Mouse (Mus musculus): Measurements from ENCODE around the gene Sp100.

Sp100 gene

GRCm38 (mm10) chr1:85697721-85698493 is 48.1 kb downstream of the Sp100 start:
- DNase-seq (ENCODE audit: low read depth, low spot score): no peak

GRCm38 (mm10) chr1:85702531-85702930 is 52.7 kb downstream of the Sp100 start:
- no peak for DNase-seq (ENCODE audit: low read depth, low spot score)

GRCm38 (mm10) chr1:85703245-85704186 is 53.7 kb downstream of the Sp100 start:
- DNase-seq (ENCODE audit: low read depth, low spot score): peak; percentile 48

- DNase-seq (ENCODE audit: low read depth, low spot score): no peak
Measured at GRCm38 (mm10) chr1:85705552-85705951, 55.8 kb downstream of the Sp100 start.

GRCm38 (mm10) chr1:85706754-85707153 is 57.0 kb downstream of the Sp100 start:
- DNase-seq (ENCODE audit: low read depth, low spot score): no peak

GRCm38 (mm10) chr1:85714501-85714900 is 64.7 kb downstream of the Sp100 start:
- DNase-seq (ENCODE audit: low read depth, low spot score): no peak

GRCm38 (mm10) chr1:85716447-85717027 is 66.7 kb downstream of the Sp100 start:
- DNase-seq (ENCODE audit: low read depth, low spot score): no peak

GRCm38 (mm10) chr1:85719049-85719448 is 69.3 kb downstream of the Sp100 start:
- DNase-seq (ENCODE audit: low read depth, low spot score): no peak

- no peak for DNase-seq (ENCODE audit: low read depth, low spot score)
Measured at GRCm38 (mm10) chr1:85720220-85720893, 70.6 kb downstream of the Sp100 start.

- no peak for DNase-seq (ENCODE audit: low read depth, low spot score)
Measured at GRCm38 (mm10) chr1:85730471-85730870, 80.7 kb downstream of the Sp100 start.

GRCm38 (mm10) chr1:85732581-85732980 is 82.8 kb downstream of the Sp100 start:
- DNase-seq (ENCODE audit: low read depth, low spot score): no peak

- no peak for DNase-seq (ENCODE audit: low read depth, low spot score)
Measured at GRCm38 (mm10) chr1:85734511-85734910, 84.7 kb downstream of the Sp100 start.

GRCm38 (mm10) chr1:85735463-85736123 is 85.8 kb downstream of the Sp100 start:
- no peak for DNase-seq (ENCODE audit: low read depth, low spot score)

- DNase-seq (ENCODE audit: low read depth, low spot score): peak; percentile 89
Measured at GRCm38 (mm10) chr1:85736355-85737184, 86.8 kb downstream of the Sp100 start.

- DNase-seq (ENCODE audit: low read depth, low spot score): no peak
Measured at GRCm38 (mm10) chr1:85739000-85739399, 89.2 kb downstream of the Sp100 start.

GRCm38 (mm10) chr1:85739819-85740218 is 90.0 kb downstream of the Sp100 start:
- DNase-seq (ENCODE audit: low read depth, low spot score): no peak

GRCm38 (mm10) chr1:85740923-85741322 is 91.1 kb downstream of the Sp100 start:
- no peak for DNase-seq (ENCODE audit: low read depth, low spot score)

GRCm38 (mm10) chr1:85742333-85742732 is 92.5 kb downstream of the Sp100 start:
- DNase-seq (ENCODE audit: low read depth, low spot score): no peak

GRCm38 (mm10) chr1:85742916-85743505 is 93.2 kb downstream of the Sp100 start:
- peak; percentile 23 for DNase-seq (ENCODE audit: low read depth, low spot score)

- no peak for DNase-seq (ENCODE audit: low read depth, low spot score)
Measured at GRCm38 (mm10) chr1:85744539-85744938, 94.8 kb downstream of the Sp100 start.

All from 3T3-L1 (cell line).